Mouse (Mus musculus) heart, embryonic 16.5 days (tissue): ENCODE measurements at regions not wholly inside any gene's neighbourhood (a gene's known extent, or its start where the extent isn't known, plus 50 kb on each side); places are given as distances from the start of the nearest gene placed in this dataset.

Experiments
- ATAC-seq: fragments of 200-750 bp; cut with Nextera tagmentation; replicated peaks from 2 replicates; pipeline ENCODE4 v1.8.0; 2017; ENCODE audit warnings: moderate number of reproducible peaks; ENCODE audit not compliant: insufficient read depth, low FRiP score; ENCODE audit errors: extremely low read depth
- H3K27ac ChIP-seq: fragments of 300-500 bp; sonication (generic); 2 replicates; pipeline ENCODE4 v1.5.1; 2014; ENCODE audit warnings: mild to moderate bottlenecking, low read length, control low read depth, moderate library complexity
- H3K27me3 ChIP-seq: fragments of 300-500 bp; sonication (generic); 2 replicates; pipeline ENCODE4 v1.6.1; 2014; ENCODE audit warnings: low read length, mixed read lengths; ENCODE audit not compliant: control insufficient read depth, insufficient read depth
- H3K36me3 ChIP-seq: fragments of 300-500 bp; sonication (generic); 2 replicates; pipeline ENCODE4 v1.6.1; 2014; ENCODE audit not compliant: control insufficient read depth, insufficient read depth
- H3K4me1 ChIP-seq: fragments of 300-500 bp; sonication (generic); 2 replicates; pipeline ENCODE4 v1.6.1; 2014; ENCODE audit warnings: low read length, mixed read lengths; ENCODE audit not compliant: control insufficient read depth, insufficient read depth
- H3K4me2 ChIP-seq: fragments of 300-500 bp; sonication (generic); 2 replicates; pipeline ENCODE4 v1.6.1; 2014; ENCODE audit warnings: low read depth, mild to moderate bottlenecking, control low read depth, low read length
- H3K4me3 ChIP-seq: fragments of 300-500 bp; sonication (generic); 2 replicates; pipeline ENCODE4 v1.5.1; 2014; ENCODE audit warnings: mild to moderate bottlenecking, control low read depth, low read length
- H3K9ac ChIP-seq: fragments of 300-500 bp; sonication (generic); 2 replicates; pipeline ENCODE4 v1.6.1; 2014; ENCODE audit warnings: low read length, control low read depth
- H3K9me3 ChIP-seq: fragments of 300-500 bp; sonication (generic); replicated peaks from 2 replicates; pipeline ENCODE4 v1.6.1; 2016; ENCODE audit warnings: low read length; ENCODE audit not compliant: control insufficient read depth
- WGBS: fragments of 180-500 bp; shearing (Covaris S2); extraction: QIAGEN DNeasy Blood & Tissue Kit; methylation state at CpG from one replicate; pipeline ENCODE4 v1.1.7; 2014; 5-methylcytosine and 5-hydroxymethylcytosine counted together

GRCm38 (mm10) chr16:25058051-25058747 lies 228.4 kb upstream of the Tprg start:
- Histone ChIP-seq H3K9ac (peak overlapping the region; percentile 59), H3K4me2 (peak overlapping the region; percentile 68), H3K27me3 (no peaks in the 10 kb centered on the region), H3K27ac (peak overlapping the region; percentile 99), H3K9me3 (no peaks in the 10 kb centered on the region), H3K36me3 (no peaks in the 10 kb centered on the region), H3K4me3 (peak overlapping the region; percentile 63), H3K4me1 (peaks cover 21% of the 10 kb centered on the region)
- WGBS, result 38% methylated on average over 11 of the region's 11 CpGs
- ATAC-seq, result no peak

- Histone ChIP-seq H3K4me2 (peak overlapping the region; percentile 68), H3K4me3 (peak overlapping the region; percentile 63), H3K27ac (peak overlapping the region; percentile 99), H3K36me3 (no peaks in the 10 kb centered on the region), H3K27me3 (no peaks in the 10 kb centered on the region), H3K9ac (peak overlapping the region; percentile 80), H3K9me3 (no peaks in the 10 kb centered on the region), H3K4me1 (peaks cover 21% of the 10 kb centered on the region)
- peak; percentile 95 for ATAC-seq
- WGBS, result under 1% methylated on average over 36 of the region's 36 CpGs
These were observed 227.7 kb upstream of the Tprg start for GRCm38 (mm10) chr16:25058812-25059501.

GRCm38 (mm10) chr16:25059504-25059992 lies 227.1 kb upstream of the Tprg start:
- ATAC-seq, result no peak; the same call in none of the 2 replicates
- H3K9ac ChIP-seq, result peak overlapping the region; percentile 75

GRCm38 (mm10) chr16:25060266-25060665 lies 226.4 kb upstream of the Tprg start:
- Histone ChIP-seq H3K9me3 (no peaks in the 10 kb centered on the region), H3K4me2 (peak overlapping the region; percentile 68), H3K4me1 (peaks cover 21% of the 10 kb centered on the region), H3K27ac (peak overlapping the region; percentile 99), H3K36me3 (no peaks in the 10 kb centered on the region), H3K9ac (peak overlapping the region; percentile 75), H3K27me3 (no peaks in the 10 kb centered on the region), H3K4me3 (no peak overlapping the region)
- ATAC-seq, result no peak
- WGBS, result 83% methylated on average over 8 of the region's 8 CpGs

More at GRCm38 (mm10) chr16:25059504-25059992, 227.1 kb upstream of the Tprg start:
- Histone ChIP-seq H3K4me1 (peaks cover 21% of the 10 kb centered on the region), H3K27me3 (no peaks in the 10 kb centered on the region), H3K27ac (peak overlapping the region; percentile 99), H3K4me2 (peak overlapping the region; percentile 68), H3K4me3 (peak overlapping the region; percentile 63), H3K36me3 (no peaks in the 10 kb centered on the region), H3K9me3 (no peaks in the 10 kb centered on the region)
- 2% methylated on average over 12 of the region's 12 CpGs for WGBS

- ATAC-seq, result no peak
- Histone ChIP-seq H3K36me3 (no peaks in the 10 kb centered on the region), H3K4me3 (no peak overlapping the region), H3K27me3 (no peaks in the 10 kb centered on the region), H3K27ac (no peak overlapping the region), H3K4me2 (no peak overlapping the region), H3K4me1 (peaks cover 23% of the 10 kb centered on the region), H3K9me3 (no peaks in the 10 kb centered on the region), H3K9ac (no peak overlapping the region)
- WGBS, result 65% methylated on average over 4 of the region's 4 CpGs
These were observed 225.0 kb upstream of the Tprg start for GRCm38 (mm10) chr16:25061631-25062030.

- no peak overlapping the region for H3K4me2 ChIP-seq
- H3K27me3 ChIP-seq, result no peaks in the 10 kb centered on the region
- H3K4me1 ChIP-seq, result peaks cover 18% of the 10 kb centered on the region
- ATAC-seq, result no peak
- no peak overlapping the region for H3K4me3 ChIP-seq
- H3K9me3 ChIP-seq, result no peaks in the 10 kb centered on the region
- H3K27ac ChIP-seq, result no peak overlapping the region
- no peak overlapping the region for H3K9ac ChIP-seq
- H3K36me3 ChIP-seq, result no peaks in the 10 kb centered on the region
These were observed 222.6 kb upstream of the Tprg start for GRCm38 (mm10) chr16:25063981-25064380.

GRCm38 (mm10) chr16:25064538-25064937 lies 222.1 kb upstream of the Tprg start:
- peaks cover 17% of the 10 kb centered on the region for H3K4me1 ChIP-seq
- no peak overlapping the region for H3K27ac ChIP-seq
- H3K4me2 ChIP-seq, result no peak overlapping the region
- no peaks in the 10 kb centered on the region for H3K9me3 ChIP-seq
- no peak for ATAC-seq
- no peak overlapping the region for H3K9ac ChIP-seq
- H3K4me3 ChIP-seq, result no peak overlapping the region
- WGBS, result 10% methylated on average over 4 of the region's 4 CpGs
- H3K36me3 ChIP-seq, result no peaks in the 10 kb centered on the region
- no peaks in the 10 kb centered on the region for H3K27me3 ChIP-seq

GRCm38 (mm10) chr16:25066822-25067221 lies 219.8 kb upstream of the Tprg start:
- Histone ChIP-seq H3K9ac (no peak overlapping the region), H3K36me3 (no peaks in the 10 kb centered on the region), H3K4me3 (no peak overlapping the region), H3K27ac (no peak overlapping the region), H3K9me3 (no peaks in the 10 kb centered on the region), H3K4me1 (peaks cover 9% of the 10 kb centered on the region), H3K4me2 (no peak overlapping the region), H3K27me3 (no peaks in the 10 kb centered on the region)
- 42% methylated on average over 7 of the region's 7 CpGs for WGBS
- no peak for ATAC-seq
